Mouse (Mus musculus) midbrain, embryonic 11.5 days (tissue): ENCODE measurements at regions not wholly inside any gene's neighbourhood (a gene's known extent, or its start where the extent isn't known, plus 50 kb on each side); places are given as distances from the start of the nearest gene placed in this dataset.

Experiments
- ATAC-seq: fragments of 200-750 bp; cut with Nextera tagmentation; 2 replicates; pipeline ENCODE4 v1.8.0; 2017; ENCODE audit warnings: moderate TSS enrichment, moderate library complexity; ENCODE audit not compliant: low FRiP score
- DNase-seq: peaks from one replicate; pipeline ENCODE4 v3.0.0; 2015; ENCODE audit warnings: low spot score; ENCODE audit errors: missing footprints
- H3K27ac ChIP-seq: fragments of 300-500 bp; sonication (generic); 2 replicates; pipeline ENCODE4 v1.5.1; 2014; ENCODE audit warnings: low read depth, low read length
- H3K27me3 ChIP-seq: fragments of 300-500 bp; sonication (generic); 2 replicates; pipeline ENCODE4 v1.6.1; 2014; ENCODE audit warnings: mild to moderate bottlenecking, low read length, moderate library complexity, mixed read lengths; ENCODE audit not compliant: control insufficient read depth, insufficient read depth
- H3K36me3 ChIP-seq: fragments of 300-500 bp; sonication (generic); 2 replicates; pipeline ENCODE4 v1.6.1; 2014; ENCODE audit warnings: mild to moderate bottlenecking, low read length, moderate library complexity, mixed read lengths; ENCODE audit not compliant: control insufficient read depth, insufficient read depth
- H3K4me1 ChIP-seq: fragments of 300-500 bp; sonication (generic); 2 replicates; pipeline ENCODE4 v1.6.1; 2014; ENCODE audit warnings: low read length; ENCODE audit not compliant: control insufficient read depth, insufficient read depth
- H3K4me2 ChIP-seq: fragments of 300-500 bp; sonication (generic); 2 replicates; pipeline ENCODE4 v1.6.1; 2014; ENCODE audit warnings: mild to moderate bottlenecking, moderate library complexity
- H3K4me3 ChIP-seq: fragments of 300-500 bp; sonication (generic); 2 replicates; pipeline ENCODE4 v1.5.1; 2014; ENCODE audit warnings: low read depth, low read length
- H3K9ac ChIP-seq: fragments of 300-500 bp; sonication (generic); 2 replicates; pipeline ENCODE4 v1.6.1; 2014; ENCODE audit warnings: low read length
- H3K9me3 ChIP-seq: fragments of 300-500 bp; sonication (generic); 2 replicates; pipeline ENCODE4 v1.6.1; 2016; ENCODE audit warnings: low read length; ENCODE audit not compliant: control insufficient read depth
- WGBS: fragments of 180-500 bp; shearing (Covaris S2); extraction: QIAGEN DNeasy Blood & Tissue Kit; methylation state at CpG from one replicate; pipeline ENCODE4 v1.1.7; 2014; 5-methylcytosine and 5-hydroxymethylcytosine counted together

DNA sequence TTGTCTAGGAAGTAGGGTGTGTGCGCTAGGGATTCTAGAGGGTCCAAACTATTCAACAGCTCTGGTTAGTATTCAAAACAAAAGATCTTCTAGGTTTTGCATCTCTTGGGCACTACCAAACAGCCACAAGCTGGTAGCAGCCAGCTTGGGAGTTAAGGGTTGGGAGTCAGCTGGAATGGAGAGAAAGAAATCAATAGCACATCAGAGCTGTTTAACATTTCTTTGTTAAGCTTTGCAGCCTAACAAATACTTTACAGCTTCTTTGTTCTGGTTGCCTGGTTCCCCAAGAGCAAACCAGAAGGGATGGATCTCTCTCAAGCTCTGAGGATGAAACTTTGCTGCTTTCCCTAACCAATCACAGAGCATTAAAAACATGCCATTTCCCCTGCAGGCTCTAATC is 162.3 kb upstream of the Atp5g3 start:
- Histone ChIP-seq H3K4me2 (no peak overlapping the region), H3K36me3 (no peaks in the 10 kb centered on the region), H3K4me1 (peaks cover 8% of the 10 kb centered on the region), H3K9me3 (no peaks in the 10 kb centered on the region), H3K9ac (no peak overlapping the region), H3K27ac (0 out of 2 replicates have a peak overlapping the region, but pooled peaks have one; percentile 9), H3K4me3 (no peak overlapping the region), H3K27me3 (no peaks in the 10 kb centered on the region)
- no peak for ATAC-seq
- WGBS: 84% methylated on average over 1 of the region's 1 CpGs
- DNase-seq: no peak

DNA sequence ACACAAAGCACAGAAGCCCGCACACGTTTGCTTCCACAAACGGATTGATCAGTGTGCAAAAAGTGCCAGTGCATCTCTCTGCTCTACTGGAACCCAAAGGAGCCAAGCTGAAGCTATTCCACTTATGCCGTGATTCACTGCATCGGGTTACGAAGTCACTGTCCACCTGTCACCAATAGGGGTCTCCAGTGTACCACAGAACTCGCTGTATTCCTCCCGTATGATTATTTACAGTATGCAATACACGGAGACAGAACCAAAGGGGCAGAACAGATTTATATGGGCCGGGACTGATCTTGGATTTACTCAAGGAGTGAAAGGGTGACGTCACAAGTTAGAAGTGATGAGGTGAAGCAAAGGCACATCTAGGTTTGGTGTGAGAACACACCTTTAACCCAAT is 155.5 kb upstream of the Atp5g3 start:
- Histone ChIP-seq H3K4me3 (no peak overlapping the region), H3K9me3 (no peaks in the 10 kb centered on the region), H3K27me3 (no peaks in the 10 kb centered on the region), H3K27ac (no peak overlapping the region), H3K9ac (no peak overlapping the region), H3K36me3 (no peaks in the 10 kb centered on the region), H3K4me2 (peak overlapping the region; percentile 5; the same call in 1 of the 2 replicates), H3K4me1 (no peaks in the 10 kb centered on the region)
- ATAC-seq (peak; percentile 46; the same call in 1 of the 2 replicates), DNase-seq (peak; percentile 95)
- WGBS: 5% methylated on average over 11 of the region's 11 CpGs

GRCm38 (mm10) chr2:74064369-74064768 is 153.2 kb upstream of the Atp5g3 start:
- no peaks in the 10 kb centered on the region for H3K4me1 ChIP-seq
- no peak overlapping the region for H3K27ac ChIP-seq
- no peaks in the 10 kb centered on the region for H3K27me3 ChIP-seq
- no peak overlapping the region for H3K4me2 ChIP-seq
- H3K9ac ChIP-seq: no peak overlapping the region
- 66% methylated on average over 9 of the region's 9 CpGs for WGBS
- DNase-seq (peak; percentile 44), ATAC-seq (no peak)
- H3K4me3 ChIP-seq: no peak overlapping the region
- H3K36me3 ChIP-seq: no peaks in the 10 kb centered on the region
- no peaks in the 10 kb centered on the region for H3K9me3 ChIP-seq

DNA sequence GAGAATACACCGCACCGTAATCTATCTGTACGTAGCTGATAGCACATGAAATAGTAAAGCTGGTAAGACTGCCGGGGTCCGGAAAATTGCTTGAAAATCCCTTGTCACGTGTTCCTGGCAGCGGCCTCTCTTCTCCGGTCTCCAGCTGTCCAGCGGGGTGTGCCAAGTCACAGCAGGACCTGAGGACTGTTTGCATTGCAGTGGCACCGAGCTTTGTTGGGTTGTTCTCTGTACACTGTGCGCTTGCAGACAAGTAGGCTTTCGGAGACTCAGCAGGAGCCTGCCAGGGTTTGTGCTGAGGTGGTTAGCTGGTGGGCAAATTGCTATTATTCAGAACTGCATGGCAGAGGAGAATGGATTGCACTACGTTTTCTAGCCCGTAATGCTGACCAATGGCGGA is 152.7 kb upstream of the Atp5g3 start:
- Histone ChIP-seq H3K4me2 (no peak overlapping the region), H3K9me3 (no peaks in the 10 kb centered on the region), H3K27me3 (no peaks in the 10 kb centered on the region), H3K27ac (no peak overlapping the region), H3K36me3 (no peaks in the 10 kb centered on the region), H3K4me1 (no peaks in the 10 kb centered on the region), H3K9ac (no peak overlapping the region), H3K4me3 (no peak overlapping the region)
- ATAC-seq (no peak), DNase-seq (peak; percentile 86)
- 79% methylated on average over 15 of the region's 15 CpGs for WGBS

DNA sequence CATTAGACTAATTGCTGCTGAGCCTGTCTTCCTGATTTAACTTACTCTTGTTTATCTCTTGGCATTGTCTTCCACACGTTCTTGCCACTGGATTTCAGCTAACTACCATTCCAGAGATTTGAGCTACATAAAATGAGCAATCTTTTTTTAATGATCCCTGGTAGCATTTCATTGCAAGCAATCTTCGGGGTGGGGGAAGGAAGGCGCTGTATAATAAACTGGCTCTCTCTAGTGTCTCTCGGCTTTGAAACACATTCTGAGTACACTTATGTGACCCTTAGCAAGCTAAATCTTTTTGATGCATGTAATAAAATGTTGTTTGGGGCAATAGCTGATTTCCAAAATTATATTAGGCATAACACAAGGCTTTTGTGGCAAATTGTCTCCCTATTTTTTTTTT is 152.2 kb upstream of the Atp5g3 start:
- Histone ChIP-seq H3K9me3 (no peaks in the 10 kb centered on the region), H3K9ac (no peak overlapping the region), H3K4me3 (no peak overlapping the region), H3K27ac (no peak overlapping the region), H3K4me2 (no peak overlapping the region), H3K27me3 (no peaks in the 10 kb centered on the region), H3K4me1 (no peaks in the 10 kb centered on the region), H3K36me3 (no peaks in the 10 kb centered on the region)
- ATAC-seq (no peak), DNase-seq (no peak)
- WGBS: 82% methylated on average over 4 of the region's 4 CpGs

- H3K36me3 ChIP-seq: no peaks in the 10 kb centered on the region
- no peaks in the 10 kb centered on the region for H3K9me3 ChIP-seq
- no peak overlapping the region for H3K27ac ChIP-seq
- no peak overlapping the region for H3K9ac ChIP-seq
- ATAC-seq (no peak), DNase-seq (peak; percentile 69)
- no peak overlapping the region for H3K4me3 ChIP-seq
- no peaks in the 10 kb centered on the region for H3K27me3 ChIP-seq
- 79% methylated on average over 6 of the region's 6 CpGs for WGBS
- no peak overlapping the region for H3K4me2 ChIP-seq
- H3K4me1 ChIP-seq: no peaks in the 10 kb centered on the region
Observed at GRCm38 (mm10) chr2:74042430-74042829, 131.3 kb upstream of the Atp5g3 start.

DNA sequence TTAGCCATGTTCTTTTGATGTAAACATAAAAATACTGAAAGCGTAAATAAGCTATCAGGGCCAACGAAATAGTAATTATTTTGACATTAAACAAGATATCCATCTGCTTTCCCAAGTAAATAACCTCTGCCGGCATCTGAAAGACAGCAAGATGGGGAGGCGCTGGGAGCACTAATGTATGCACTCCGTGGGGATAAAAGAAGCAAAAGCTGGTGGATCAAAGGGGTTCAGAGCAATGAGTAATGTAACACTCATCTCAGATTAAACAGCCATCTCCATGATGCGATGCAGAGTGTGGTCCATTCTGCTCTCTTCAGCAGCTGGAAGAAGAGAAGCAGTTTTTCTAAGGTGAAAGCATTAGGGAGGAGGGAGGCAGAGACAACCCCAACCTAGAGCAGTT is 128.5 kb upstream of the Atp5g3 start:
- no peak for ATAC-seq
- H3K4me1 ChIP-seq: no peaks in the 10 kb centered on the region
- WGBS: 48% methylated on average over 6 of the region's 6 CpGs

DNA sequence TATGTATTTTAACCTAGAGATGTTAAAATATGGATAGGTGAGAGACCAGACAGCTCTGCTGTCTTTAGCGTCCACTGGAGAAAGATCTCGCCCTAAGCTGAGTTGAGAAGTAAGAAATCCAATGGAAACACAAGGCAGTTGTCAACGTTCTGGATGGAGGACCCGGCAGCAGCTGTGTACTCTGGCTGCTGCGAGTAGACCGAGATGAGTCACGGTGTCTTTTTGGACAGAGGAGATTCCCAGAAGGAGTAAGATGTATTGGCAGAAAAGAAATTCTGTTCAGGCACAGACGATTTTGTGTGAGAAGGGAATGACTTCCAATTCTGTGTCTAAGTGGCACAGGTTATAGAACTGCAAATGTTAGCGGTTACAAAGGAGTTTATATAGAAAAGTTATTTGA is 124.9 kb upstream of the Atp5g3 start:
- Histone ChIP-seq H3K27me3 (no peaks in the 10 kb centered on the region), H3K4me3 (no peak overlapping the region), H3K9me3 (no peaks in the 10 kb centered on the region), H3K4me2 (no peak overlapping the region), H3K36me3 (no peaks in the 10 kb centered on the region), H3K9ac (no peak overlapping the region), H3K27ac (no peak overlapping the region), H3K4me1 (no peaks in the 10 kb centered on the region)
- DNase-seq (peak; percentile 78), ATAC-seq (no peak)
- WGBS: 87% methylated on average over 9 of the region's 9 CpGs

More for the DNA sequence above, 128.5 kb upstream of the Atp5g3 start:
- no peak overlapping the region for H3K27ac ChIP-seq
- no peak overlapping the region for H3K4me2 ChIP-seq
- H3K9me3 ChIP-seq: no peaks in the 10 kb centered on the region
- no peaks in the 10 kb centered on the region for H3K27me3 ChIP-seq
- DNase-seq: peak; percentile 79
- no peak overlapping the region for H3K9ac ChIP-seq
- H3K4me3 ChIP-seq: no peak overlapping the region
- H3K36me3 ChIP-seq: no peaks in the 10 kb centered on the region

GRCm38 (mm10) chr2:74032177-74033021 is 121.3 kb upstream of the Atp5g3 start:
- WGBS: 80% methylated on average over 11 of the region's 11 CpGs
- no peak overlapping the region for H3K4me2 ChIP-seq
- H3K9me3 ChIP-seq: no peaks in the 10 kb centered on the region
- H3K36me3 ChIP-seq: no peaks in the 10 kb centered on the region
- DNase-seq (peak; percentile 66), ATAC-seq (no peak)
- H3K27me3 ChIP-seq: no peaks in the 10 kb centered on the region
- no peak overlapping the region for H3K9ac ChIP-seq
- H3K4me3 ChIP-seq: no peak overlapping the region
- H3K27ac ChIP-seq: no peak overlapping the region
- H3K4me1 ChIP-seq: no peaks in the 10 kb centered on the region
